Mouse (Mus musculus) megakaryocyte progenitor cell, adult 5-6 weeks (primary cell): ENCODE data around the gene Upb1. TPM values are rescaled to one million over a fixed set of nuclear protein-coding genes. Genes with fewer than 3 reads are reported as not detected.

Experiments
- ATAC-seq: replicated peaks from 2 replicates; pipeline ENCODE4 v1.8.0; 2016; ENCODE audit warnings: mild to moderate bottlenecking, moderate TSS enrichment, inconsistent platforms; ENCODE audit not compliant: poor library complexity
- total RNA-seq, 2 experiments: library from RNA; stranded (forward) in 1 of 2; stranded (reverse) in 1 of 2; fragments of 157-497, 149-512 nt in 1 of 2; fragments of 200-1000 nt in 1 of 2; gene quantifications; 2 replicates each; pipeline versions ENCODE4 v1.2.3 to v1.2.4; 2015 to 2017

Upb1 gene
- total RNA-seq, 2 experiments from 2014 or later: 0.07 to 0.33 TPM

DNA sequence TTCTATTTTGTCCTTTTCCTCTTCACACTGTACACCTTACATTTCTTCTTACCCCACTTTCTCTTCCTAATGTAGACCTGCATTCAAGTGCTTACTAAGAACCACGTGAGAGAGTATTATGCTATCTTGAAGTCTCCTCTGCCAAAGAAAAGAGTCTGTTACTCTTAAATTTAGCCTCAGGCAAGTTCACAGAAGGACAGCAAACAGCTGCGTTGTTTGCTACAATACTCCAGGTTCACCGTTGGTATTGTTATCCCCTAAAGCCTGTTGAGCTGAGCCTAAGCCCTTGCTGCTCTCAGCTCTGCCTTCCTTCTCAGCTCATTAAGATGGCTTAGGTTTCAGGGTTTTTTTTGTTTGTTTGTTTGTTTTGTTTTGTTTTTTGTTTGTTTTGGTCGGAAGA is 17.8 kb downstream of the Upb1 start:
- ATAC-seq: no peak

- 0 out of 2 replicates have a peak, but pooled peaks have one; percentile 26 for ATAC-seq
Observed at GRCm38 (mm10) chr10:75424498-75424901, 23.6 kb downstream of the Upb1 start.

GRCm38 (mm10) chr10:75428049-75429003 is 27.4 kb downstream of the Upb1 start:
- no peak for ATAC-seq

GRCm38 (mm10) chr10:75429004-75429380 is 28.1 kb downstream of the Upb1 start:
- ATAC-seq: no peak

DNA sequence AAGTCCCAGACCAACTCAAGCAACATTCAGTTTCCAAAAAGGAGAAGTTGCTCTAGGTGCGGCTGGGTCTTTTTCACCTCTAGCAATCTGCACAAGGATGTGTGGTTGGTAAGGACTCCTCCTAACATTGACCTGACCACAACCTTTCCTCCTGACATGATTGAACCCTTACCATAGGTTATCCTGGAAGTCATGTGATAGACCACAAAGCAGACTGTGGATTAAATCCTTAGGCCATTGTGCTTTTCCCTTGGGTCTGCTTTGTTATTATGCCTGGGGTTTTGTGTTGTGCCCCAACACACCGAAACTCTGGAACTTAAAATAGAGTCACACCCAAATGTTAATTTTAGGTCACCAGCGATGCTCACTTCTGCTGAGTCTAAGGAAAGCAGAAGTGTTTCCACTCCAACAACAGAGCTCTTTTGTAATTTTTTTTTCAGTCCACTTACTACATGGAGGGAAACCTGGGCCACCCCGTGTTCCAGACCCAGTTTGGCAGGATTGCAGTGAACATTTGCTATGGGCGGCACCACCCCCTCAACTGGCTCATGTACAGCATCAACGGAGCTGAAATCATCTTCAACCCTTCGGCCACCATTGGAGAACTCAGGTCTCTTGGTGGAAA is 28.7 kb downstream of the Upb1 start:
- peak; percentile 88 for ATAC-seq

GRCm38 (mm10) chr10:75430147-75430537 is 29.2 kb downstream of the Upb1 start:
- no peak for ATAC-seq

DNA sequence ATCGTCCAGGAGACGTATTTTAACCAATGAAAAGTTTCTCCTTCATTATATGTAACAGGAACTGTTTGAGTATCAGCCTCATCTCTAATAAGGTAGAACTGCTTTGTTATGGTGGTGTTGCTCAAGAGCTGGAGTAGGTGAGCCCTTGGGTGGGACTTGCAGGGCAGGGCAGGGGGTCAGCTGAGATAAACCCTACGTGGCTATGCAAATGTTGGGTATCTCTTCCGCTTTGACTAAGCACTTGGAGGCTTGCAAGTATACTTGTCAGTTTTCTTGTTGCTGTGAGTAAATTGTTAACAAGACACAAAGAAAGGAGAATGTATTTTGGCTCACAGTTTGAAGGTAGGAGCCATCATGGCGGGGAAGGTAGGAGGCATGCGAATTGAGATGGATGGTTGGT is 29.7 kb downstream of the Upb1 start:
- no peak for ATAC-seq

- peak; percentile 91 for ATAC-seq
Observed at GRCm38 (mm10) chr10:75436604-75437217, 35.8 kb downstream of the Upb1 start.

- ATAC-seq: no peak
Observed at GRCm38 (mm10) chr10:75437284-75437683, 36.4 kb downstream of the Upb1 start.

DNA sequence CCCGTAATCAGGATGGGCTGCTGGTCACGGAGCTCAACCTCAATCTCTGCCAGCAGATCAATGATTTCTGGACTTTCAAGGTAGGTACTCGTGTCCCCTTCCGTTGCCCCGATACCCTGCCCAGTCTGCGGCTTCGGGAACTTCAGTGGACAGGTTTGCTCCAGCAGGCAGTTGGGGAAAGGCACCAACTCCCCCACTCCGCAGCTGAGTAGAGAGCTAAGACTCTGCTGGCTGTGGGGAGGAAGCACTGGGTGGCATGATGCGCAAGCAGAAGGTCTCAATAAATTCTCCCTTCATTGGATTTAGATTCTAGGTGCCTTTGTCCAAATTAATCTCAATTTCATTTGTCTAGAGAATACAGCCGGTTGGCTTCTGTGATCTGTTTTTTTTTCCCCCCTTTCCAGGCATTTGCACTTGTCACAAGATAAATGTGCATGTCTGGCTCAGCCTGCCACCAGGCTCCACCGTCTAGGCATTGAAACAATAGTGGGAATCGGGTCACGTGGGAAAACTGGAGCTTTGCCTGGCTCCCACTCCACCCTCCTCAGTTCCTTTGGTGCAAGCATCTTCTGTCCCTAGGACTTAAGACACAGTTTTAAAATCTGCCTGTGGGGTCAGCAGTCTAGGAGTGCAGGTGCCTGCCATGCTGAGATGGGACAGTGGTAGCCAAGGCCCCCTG is 37.4 kb downstream of the Upb1 start:
- ATAC-seq: no peak

GRCm38 (mm10) chr10:75439211-75439811 is 38.4 kb downstream of the Upb1 start:
- ATAC-seq: peak; percentile 53

- ATAC-seq: no peak
Observed at GRCm38 (mm10) chr10:75440756-75441155, 39.8 kb downstream of the Upb1 start.

DNA sequence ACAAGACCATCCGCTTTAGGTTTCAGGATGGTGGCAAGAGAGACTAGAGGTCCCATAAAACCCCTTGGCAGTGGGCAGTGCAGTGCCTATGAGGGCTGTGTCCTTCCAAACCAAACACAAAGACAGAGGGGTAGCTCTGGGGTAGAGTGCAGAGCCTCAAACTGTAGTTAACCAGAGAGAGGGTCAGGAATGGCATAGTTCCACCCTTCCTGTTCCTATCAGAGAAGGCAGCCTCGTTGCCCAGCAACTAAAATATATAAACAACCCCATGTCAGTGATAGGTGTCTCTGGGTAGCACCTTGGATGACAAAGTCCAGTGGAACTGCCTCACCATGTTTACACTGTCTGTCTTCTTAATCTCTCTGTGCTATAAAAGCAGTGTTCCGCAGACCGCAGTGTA is 40.9 kb downstream of the Upb1 start:
- ATAC-seq: no peak

GRCm38 (mm10) chr10:75443017-75443416 is 42.1 kb downstream of the Upb1 start:
- no peak for ATAC-seq

- no peak for ATAC-seq
Observed at GRCm38 (mm10) chr10:75444111-75444826, 43.4 kb downstream of the Upb1 start.

DNA sequence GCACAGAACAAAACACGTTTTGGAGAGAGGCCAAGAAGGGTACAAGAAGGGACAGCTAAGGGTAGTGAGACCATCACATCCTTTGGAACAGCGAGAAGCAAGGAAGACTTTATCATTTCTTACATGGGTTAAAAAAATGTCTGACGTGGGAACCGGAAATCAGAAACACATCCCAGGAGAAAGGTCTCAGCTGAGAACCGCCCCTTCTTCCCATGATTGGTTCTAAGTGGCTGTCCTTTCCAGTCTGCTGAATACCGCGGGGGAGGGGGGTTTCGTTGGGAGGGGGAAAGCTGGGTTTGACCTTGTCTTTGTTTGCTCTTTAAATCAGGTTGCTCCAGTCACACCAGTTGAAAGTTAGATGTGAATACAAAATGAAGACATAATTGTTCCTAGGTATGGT is 44.1 kb downstream of the Upb1 start:
- no peak for ATAC-seq

GRCm38 (mm10) chr10:75446501-75447083 is 45.7 kb downstream of the Upb1 start:
- ATAC-seq: no peak

DNA sequence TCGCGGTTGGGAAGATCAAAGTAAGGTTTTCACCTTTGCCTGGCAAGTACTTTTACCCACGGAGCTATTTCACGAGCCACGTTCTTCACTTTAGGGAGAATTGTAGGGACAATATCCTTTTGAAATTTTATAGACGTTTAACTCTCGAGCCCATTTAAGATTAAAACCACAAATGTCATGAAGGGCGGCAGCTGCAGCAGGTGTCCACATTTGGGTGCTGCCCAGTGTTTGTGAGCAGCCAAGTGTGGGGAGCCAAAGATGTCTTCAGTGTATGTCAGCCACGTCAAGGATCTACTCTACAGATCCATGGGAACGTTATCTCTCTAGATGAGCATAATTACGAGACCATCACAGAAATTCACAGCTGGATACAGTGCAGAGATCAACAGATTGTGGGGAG is 46.6 kb downstream of the Upb1 start:
- no peak for ATAC-seq

- no peak for ATAC-seq
Observed at GRCm38 (mm10) chr10:75448806-75449420, 48.0 kb downstream of the Upb1 start.
